Mouse (Mus musculus) lung, postnatal 0 days (tissue): ENCODE data around the gene Ttll12.

Source experiments
- CTCF ChIP-seq: IDR thresholded peaks from 2 replicates; pipeline ENCODE4 v1.5.1; 2016; ENCODE audit warnings: antibody characterized with exemption, mild to moderate bottlenecking
- EP300 ChIP-seq: IDR thresholded peaks from 2 replicates; pipeline ENCODE4 v1.6.1; 2016; ENCODE audit warnings: antibody characterized with exemption, mild to moderate bottlenecking, control low read depth

- TF ChIP-seq CTCF, result no peak
- TF ChIP-seq EP300, result no peak
Observed at GRCm38 (mm10) chr15:83569682-83570081, 25.3 kb downstream of the Ttll12 start.
